Mouse (Mus musculus) gonadal fat pad, adult 2 months (tissue): ENCODE results near the gene Ubap2l. TPM values are rescaled to one million over a fixed set of nuclear protein-coding genes. Genes with fewer than 3 reads are reported as not detected.

Experiments
- DNase-seq: peaks from one replicate; pipeline ENCODE4 v3.0.0-alpha.2; 2012; ENCODE audit warnings: low read depth
- polyA plus RNA-seq: library from polyadenylated mRNA; depleted of rRNA; stranded (reverse); fragments of >200 nt; gene quantifications from 2 replicates; pipeline ENCODE4 v1.2.3, GENCODE M21; 2012; rRNA removed

Gene Ubap2l
- polyA plus RNA-seq, result 116 and 119 TPM in 2 replicates

DNA sequence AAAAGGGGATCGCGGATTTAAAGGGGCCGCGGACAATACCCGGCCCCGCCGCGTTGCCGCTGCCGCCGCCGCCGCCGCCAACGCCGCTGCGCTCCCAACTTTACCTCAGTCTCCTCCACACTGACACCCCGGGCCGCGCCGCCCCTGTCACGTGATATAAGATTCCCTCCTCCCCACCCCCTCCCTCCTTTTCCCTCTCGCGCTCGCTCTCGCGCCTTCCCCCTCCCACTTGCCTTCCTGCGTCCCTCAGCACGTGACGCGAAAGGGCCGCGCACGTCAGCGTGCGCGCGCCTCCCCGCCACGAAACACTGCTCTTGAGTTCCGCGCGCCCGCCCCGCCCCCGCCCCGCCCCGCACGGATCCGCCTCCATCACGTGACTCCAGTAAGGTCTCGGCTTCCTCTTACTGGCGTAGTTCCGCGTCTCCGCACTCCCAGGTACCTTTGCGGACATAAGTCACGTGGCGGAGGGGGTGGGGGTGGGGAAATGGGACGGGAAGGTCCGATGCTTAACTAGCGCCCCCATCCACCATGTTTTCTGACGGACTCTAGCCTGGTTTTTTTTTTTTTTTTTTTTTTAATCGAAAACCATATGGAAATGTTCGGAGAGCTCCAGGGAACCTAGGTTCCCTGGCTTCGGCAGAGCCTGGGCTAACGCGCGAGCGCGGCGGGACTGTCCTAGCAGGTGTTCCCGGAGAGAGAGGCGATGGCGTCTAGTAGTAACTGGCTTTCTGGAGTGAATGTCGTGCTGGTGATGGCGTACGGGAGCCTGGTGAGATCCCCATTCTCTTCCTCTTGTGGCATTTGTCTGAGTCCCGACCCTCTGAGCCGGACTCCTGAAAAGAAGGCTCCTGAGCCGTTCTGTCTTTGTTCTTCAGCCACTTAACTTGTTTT is at the start of gene Ubap2l:
TSS of gene Ubap2l (minus strand) at position 278 of the 891 bp plus-strand sequence.
- peak; percentile 72 for DNase-seq

- DNase-seq, result no peak
These were observed 49.2 kb upstream of the Ubap2l start for GRCm38 (mm10) chr3:90101673-90102072.

DNA sequence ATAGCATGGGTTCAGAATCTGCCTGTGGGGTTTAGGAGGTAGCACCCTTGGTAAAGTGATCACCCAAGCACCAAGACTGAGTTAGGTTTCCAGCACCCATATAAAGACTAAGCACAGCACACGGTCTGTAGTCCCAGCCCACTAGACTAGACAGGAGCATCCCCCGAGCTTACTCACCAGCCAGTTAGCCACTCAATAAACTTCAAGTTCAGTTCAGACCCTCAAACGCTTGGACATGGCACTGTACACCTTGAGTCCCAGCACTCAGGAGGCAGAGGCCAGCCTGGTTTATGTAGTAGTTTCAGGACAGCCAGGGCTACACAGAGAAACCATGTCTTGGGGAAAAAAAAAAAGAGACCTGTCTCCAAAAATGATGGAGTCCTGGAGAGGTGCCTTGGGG is 48.6 kb upstream of the Ubap2l start:
- no peak for DNase-seq

- no peak for DNase-seq
These were observed 45.5 kb upstream of the Ubap2l start for GRCm38 (mm10) chr3:90097928-90098327.

DNA sequence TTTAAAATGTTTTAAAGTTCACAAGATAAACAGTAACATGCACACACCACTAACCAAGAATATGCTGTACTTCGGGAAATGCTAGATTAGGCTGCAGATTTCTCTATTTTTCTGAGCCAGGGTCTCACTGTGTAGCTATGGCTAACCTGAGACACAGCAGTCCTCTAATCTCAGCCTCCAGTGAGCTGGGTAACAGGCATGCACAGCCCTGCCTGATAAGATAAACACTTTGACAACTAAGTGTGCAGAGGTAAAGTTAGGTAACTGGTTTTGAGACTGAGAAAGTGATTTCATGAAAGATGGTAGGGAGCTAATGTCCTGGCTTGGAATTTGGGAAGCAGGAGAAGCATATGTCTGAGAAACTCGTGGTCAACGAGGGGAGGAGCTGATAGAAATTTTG is 42.0 kb upstream of the Ubap2l start:
- DNase-seq, result no peak

- DNase-seq, result no peak
These were observed 38.5 kb upstream of the Ubap2l start for GRCm38 (mm10) chr3:90090892-90091291.

DNA sequence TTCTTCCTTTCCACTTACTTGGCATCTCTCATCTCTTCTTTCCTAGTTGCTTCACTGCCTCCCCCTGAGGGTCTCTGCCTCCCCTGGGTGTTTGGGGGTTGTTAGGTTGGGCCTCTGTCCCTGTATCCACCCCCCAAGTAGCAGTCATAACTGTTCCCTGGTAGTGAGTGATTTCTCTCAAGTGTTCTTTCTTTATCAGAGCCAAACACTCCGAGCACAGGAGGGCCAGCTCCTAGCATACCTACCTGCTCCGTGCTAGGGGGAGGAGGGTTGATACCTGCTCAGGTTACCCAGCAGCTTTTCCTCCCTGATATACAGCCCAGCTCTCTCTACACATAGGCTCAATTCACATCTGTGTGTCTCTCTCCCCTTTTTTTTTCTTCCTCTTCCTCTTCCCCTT is 36.2 kb upstream of the Ubap2l start:
- DNase-seq, result no peak

- no peak for DNase-seq
These were observed 33.6 kb upstream of the Ubap2l start for GRCm38 (mm10) chr3:90086068-90086467.

DNA sequence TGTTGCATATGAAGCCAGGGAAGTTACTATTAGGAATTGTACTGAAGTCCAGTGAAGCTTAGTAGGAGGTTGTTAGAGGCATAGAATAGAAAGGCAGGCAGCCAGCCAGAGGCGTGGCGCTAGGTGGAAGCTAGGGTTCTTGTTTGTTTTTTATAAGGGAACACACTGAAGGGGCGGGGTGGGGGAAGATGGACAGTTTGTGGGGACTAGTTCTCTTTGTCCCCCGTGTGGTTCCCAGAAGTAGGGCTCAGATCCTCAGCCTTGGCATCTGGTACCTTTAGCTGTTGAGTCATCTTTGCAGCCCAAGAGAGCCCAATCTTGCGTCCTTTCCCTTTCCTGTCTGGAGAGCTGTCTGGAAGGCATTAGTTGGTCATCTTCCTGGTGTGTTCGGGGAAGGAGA is 32.9 kb upstream of the Ubap2l start:
- DNase-seq, result no peak

- DNase-seq, result no peak
These were observed 32.4 kb upstream of the Ubap2l start for GRCm38 (mm10) chr3:90084790-90085189.

GRCm38 (mm10) chr3:90083698-90084324 is 31.4 kb upstream of the Ubap2l start:
- DNase-seq, result no peak

GRCm38 (mm10) chr3:90083034-90083433 is 30.6 kb upstream of the Ubap2l start:
- DNase-seq, result no peak

GRCm38 (mm10) chr3:90081365-90082240 is 29.2 kb upstream of the Ubap2l start:
- DNase-seq, result no peak

GRCm38 (mm10) chr3:90080498-90080863 is 28.1 kb upstream of the Ubap2l start:
- DNase-seq, result no peak

DNA sequence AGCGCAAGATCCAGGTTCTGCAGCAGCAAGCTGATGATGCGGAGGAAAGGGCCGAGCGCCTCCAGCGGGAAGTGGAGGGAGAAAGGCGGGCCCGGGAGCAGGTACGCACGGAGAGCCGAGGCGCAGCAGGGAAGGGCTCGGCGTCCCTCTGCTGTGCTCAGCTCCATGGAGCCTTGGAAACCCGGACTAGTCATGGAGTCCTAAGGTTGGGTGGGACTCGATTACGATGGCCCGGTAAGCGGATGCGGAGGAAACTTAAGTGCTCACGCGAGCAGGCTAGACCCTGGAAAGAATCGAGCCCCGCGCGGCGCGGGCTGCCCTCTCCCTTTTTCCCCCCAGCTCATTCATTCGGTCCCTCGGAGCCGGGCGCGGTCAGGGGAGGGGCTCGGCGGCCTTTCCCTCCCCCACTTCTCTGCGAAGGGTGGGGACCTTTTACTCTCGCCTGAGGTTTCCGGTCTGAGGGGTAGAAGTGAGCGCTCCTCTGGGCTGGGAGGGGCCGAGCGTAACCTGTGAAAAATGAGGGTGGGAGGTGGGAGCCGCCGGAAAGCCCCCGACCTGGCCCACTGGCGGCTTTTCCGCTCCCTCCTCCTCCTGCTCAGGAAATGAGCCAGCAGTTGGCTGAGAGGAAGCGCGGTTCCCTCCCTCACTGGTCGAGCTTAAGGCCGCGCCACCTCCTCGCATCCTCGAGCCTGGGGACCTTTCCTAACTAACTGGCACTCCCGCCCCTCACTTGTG is 27.5 kb upstream of the Ubap2l start:
- no peak for DNase-seq

- peak; percentile 65 for DNase-seq
These were observed 26.8 kb upstream of the Ubap2l start for GRCm38 (mm10) chr3:90079133-90079762.

GRCm38 (mm10) chr3:90078224-90078623 is 25.8 kb upstream of the Ubap2l start:
- DNase-seq, result no peak

DNA sequence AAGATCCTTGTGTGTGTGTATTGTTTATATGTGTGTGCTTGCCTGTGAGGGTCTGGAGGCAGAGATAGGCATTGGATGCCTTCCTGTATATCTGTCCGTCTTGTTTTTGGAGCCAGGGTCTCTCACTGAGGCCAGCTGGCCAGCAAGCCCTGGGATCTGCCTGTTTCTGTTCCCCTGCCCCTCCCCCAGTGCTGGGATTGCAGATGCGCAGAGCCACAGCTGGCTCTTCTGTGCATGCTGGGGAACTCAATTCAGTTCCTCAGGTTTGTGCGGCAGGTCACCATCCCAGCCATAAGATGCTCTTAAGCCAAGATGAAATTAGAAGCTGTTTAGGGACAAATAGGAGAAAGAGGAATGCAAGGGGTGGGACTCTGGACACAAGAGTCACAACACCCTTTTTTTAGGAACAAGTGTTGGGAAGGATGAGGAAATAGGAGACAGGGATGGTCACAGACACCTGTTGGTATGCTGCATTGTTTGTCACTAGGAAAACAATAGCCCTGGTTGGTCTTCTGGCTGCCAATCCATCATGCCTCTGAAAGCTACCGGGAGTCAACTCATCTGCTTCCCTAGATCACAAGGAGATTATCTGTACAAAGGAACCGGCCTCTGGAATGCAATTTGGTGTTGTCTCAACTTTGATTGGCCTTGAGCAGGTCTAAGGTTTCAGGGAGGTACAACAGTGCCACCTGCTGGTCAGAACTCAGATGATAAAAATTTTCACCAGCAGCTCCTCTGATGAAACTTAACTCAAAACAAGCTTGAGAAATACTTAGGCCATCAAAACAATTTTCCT is 24.7 kb upstream of the Ubap2l start:
- DNase-seq, result no peak

DNA sequence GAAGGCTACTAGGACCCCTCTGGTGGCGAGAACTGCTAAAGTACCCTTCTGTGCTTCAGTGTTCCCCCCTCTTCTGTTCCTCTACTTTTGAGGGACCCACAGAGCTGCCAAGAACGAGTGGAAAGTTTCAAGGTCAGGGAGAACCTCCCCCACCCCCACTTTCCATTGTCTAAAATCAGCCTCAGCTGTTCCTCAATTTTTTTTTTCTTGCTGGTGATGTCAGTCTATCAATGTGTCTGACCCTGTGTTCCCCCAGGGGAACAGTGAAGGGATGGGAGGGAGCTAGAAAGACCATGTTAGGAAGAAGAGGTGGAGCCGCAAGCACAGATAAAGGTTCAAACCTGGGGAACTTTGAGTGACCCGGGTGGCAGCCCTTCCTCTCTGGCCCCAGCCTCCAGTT is 19.9 kb upstream of the Ubap2l start, which contains the start of gene Tpm3:
TSS of gene Tpm3 (plus strand) at position 356 of the 400 bp plus-strand sequence.
- DNase-seq, result no peak

GRCm38 (mm10) chr3:90069688-90070087 is 17.3 kb upstream of the Ubap2l start:
- no peak for DNase-seq
